Mouse (Mus musculus): ENCODE results near the gene Cacna1d. TPM values are rescaled to one million over a fixed set of nuclear protein-coding genes. Genes with fewer than 3 reads are reported as not detected.

Gene Cacna1d
- total RNA-seq, 2 experiments from 2014 or later, result 54.4 to 61.1 TPM

DNA sequence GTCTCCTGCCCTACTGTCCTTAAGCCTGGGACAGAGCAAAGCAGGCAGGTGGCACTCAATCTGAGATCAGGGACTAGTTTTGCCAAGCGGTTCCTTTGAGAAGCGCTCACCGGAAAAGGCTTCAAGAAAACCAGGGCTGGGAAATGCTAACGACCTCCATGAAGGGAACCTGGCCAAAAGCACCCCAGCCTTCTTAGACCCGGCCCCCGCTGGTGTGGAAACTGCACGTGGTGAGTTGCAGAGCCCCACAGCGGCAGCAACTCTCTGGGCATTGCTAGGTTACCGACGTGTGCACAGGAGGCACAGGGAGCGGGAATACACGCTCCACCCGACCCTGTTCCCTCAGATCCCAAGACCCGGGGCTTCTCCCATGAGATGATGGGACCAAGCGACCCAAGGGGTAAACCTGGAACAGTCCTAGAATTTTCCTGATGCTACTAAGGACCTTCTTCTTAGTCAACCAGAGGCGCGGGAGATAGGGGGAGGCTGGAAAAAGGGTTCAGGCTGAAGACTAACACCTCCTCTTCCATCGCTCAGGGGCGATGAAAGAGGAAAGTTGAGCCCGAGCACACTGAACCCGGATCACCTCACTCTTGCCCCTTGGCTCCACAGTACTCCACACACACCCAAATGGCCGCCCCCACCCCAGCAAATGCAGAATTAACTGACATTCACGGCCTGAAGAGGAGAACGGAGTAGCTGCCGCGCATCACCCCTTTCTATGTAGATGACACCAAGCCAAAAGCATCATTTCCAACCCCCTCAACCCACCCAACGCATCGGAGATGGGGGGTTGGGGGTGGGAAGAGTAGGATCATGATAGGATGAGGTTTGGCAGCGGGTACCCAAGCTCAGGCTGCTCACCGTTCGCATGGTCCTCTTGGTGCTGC is 138.9 kb downstream of the Cacna1d start:
- intact Hi-C loops (cut with DNase I), result loop anchor here (5.0 kb wide), 3 partner anchors 70 to 215 kb away; no protein-coding TSS in a partner anchor
- peak in 1 of 2 experiments; percentile 72 for DNase-seq (ENCODE audit: extremely low spot score in 1 of 2, low spot score in 2 of 2)

DNA sequence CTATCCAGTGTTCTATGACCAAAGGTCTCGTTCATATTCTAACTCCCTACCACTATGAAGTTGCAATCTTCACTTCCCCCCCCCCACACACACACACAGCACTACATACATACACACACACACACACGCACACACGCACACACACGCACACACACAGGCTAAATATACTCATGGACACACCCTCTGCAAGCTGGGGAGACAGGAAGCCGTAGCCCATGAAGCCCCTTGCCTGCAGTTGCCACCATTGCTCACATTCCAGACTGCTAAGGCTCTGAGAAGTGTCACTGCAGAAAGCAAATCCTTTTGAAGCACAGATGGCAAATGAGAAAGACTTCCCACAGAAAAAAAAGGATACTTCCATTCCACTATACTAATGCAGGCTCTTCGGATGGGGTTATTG is 141.0 kb downstream of the Cacna1d start:
- intact Hi-C loops (cut with DNase I), result loop anchor here (5.0 kb wide), 3 partner anchors 68 to 213 kb away; no protein-coding TSS in a partner anchor
- no peak for DNase-seq (ENCODE audit: extremely low spot score in 1 of 2, low spot score in 2 of 2)

DNA sequence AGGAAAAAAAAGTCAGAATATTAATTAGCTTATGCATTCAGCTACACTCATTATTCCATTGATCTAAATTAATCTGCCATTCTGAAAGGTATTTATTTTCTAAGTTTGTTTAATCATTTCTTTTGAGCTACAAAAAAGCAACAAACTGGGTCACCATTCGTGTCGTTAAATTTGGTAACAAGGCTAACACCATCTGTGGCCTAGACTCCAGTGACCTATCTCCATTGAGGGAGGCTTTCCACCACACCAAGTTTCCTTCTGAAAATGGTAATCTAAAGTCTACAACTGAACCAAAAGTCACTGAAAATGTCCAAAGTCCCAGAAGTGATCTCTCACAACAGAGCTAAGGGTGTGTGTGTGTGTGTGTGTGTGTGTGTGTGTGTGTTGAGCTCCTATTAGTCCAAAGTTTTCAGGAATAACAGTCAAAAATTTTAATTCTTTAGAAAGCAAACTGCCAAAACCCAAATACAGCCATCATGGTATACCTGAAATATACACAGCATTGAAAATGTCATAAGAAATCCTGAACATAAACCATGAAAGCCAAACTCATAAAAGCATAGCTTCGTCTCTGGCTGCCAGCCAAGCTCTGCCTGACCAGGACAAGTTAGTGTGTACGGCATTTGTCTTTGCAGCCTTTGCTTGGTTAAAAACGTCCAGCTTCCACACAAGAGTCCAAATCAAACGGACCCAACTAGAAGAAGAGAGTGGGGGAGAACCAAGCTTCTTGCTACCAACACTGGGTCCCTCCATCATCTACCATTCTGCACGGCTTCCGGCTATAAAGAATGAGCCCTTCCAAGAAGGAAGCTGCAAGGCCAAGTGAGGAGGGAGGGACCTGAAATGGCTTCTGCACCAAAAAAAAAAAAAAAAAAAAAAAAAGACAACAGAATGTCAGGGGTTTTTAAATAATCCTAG is 146.0 kb downstream of the Cacna1d start:
- intact Hi-C loops (cut with DNase I), result no loop called here
- DNase-seq (ENCODE audit: extremely low spot score in 1 of 2, low spot score in 2 of 2), result no peak

DNA sequence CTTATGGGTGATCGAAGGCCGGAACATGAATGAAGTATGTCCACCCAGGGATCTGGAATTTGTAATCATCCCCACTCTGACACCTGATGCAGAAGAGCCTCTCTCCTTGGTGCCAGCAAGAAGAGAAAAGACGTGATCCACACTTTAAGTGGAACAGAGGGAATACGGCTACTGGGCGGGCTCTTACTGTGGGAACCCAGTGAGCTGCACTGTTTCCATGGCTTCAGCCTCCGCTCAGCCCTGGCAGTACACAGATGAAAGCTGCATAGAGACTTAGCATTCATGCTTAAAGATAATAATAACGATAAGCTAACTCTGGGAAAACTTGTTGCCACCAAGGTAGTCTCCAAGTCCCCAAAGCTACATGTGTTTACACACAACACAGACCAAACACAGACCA is 147.5 kb downstream of the Cacna1d start:
- intact Hi-C loops (cut with DNase I), result no loop called here
- no peak for DNase-seq (ENCODE audit: extremely low spot score in 1 of 2, low spot score in 2 of 2)

DNA sequence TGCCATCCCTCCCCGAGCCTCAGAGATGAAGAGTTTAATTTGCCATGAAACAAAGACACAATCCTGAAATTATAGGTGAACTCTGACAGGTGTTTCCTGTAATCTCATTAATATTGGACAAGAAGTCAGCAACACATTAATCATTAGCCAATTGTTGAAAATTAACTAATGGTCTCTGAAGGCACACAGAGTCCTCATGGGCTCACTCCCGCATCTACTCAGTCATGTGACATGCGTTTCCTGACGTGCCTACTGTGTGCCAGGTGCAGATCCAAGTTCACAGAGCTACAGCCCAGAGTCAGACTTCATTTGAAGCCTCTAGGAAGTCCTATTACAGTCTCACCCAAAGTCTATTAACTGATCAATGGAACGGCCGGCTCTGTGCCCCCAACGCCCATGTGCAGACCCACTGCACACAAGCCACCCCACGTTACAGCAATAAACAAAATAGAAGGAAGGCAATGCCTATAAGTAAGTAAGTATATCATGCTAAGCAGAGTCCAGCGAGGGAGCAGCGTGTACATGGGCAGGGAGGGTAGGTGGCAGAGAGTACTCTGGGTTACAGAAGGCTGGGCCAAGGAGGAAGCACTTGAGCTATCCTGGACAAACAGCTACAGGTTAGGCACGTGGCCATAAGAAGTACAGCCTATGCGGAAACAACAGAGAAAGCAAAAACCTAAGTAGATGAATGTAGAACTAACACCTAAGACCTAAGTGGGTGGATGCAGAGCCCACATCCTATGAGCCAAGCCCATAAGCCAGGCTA is 149.2 kb downstream of the Cacna1d start:
- intact Hi-C loops (cut with DNase I), result no loop called here
- no peak for DNase-seq (ENCODE audit: extremely low spot score in 1 of 2, low spot score in 2 of 2)

DNA sequence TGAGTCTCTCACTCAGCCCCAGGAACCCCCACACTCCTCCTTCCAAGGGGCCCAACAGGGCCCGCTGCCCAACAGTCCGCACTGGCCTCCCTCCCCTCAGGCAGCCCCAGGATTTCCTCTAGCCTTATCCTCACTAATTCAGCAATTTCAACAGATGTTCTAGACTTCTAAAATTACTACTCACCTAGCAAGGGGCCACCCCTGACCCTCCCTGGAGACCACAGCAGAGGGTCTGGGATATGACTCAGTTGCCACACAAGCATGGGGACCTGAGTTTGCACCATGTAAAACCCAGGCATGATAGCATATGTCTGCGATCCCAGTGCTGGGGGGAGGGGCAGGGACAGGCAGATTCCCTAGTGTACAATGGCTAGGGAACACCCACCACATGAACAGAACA is 151.1 kb downstream of the Cacna1d start:
- no peak for DNase-seq (ENCODE audit: extremely low spot score in 1 of 2, low spot score in 2 of 2)
- intact Hi-C loops (cut with DNase I), result no loop called here

DNA sequence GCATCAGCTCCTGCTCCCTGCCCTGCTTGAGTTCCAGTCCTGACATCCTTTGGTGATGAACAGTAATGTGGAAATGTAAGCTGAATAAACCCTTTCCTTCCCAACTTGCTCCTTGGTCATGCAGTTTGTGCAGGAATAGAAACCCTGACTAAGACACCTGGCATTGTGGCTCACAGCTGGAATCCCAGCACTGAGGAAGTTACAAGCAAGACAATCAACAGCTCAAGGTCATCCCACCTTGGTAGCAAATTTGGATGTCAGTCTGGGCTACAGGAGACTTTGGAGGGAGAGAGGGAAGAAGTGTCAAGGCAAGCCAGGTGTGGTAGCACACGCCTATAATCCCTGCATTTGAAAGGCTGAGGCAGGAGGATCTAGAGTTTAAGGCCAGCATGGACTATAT is 159.4 kb downstream of the Cacna1d start:
- intact Hi-C loops (cut with DNase I), result no loop called here

DNA sequence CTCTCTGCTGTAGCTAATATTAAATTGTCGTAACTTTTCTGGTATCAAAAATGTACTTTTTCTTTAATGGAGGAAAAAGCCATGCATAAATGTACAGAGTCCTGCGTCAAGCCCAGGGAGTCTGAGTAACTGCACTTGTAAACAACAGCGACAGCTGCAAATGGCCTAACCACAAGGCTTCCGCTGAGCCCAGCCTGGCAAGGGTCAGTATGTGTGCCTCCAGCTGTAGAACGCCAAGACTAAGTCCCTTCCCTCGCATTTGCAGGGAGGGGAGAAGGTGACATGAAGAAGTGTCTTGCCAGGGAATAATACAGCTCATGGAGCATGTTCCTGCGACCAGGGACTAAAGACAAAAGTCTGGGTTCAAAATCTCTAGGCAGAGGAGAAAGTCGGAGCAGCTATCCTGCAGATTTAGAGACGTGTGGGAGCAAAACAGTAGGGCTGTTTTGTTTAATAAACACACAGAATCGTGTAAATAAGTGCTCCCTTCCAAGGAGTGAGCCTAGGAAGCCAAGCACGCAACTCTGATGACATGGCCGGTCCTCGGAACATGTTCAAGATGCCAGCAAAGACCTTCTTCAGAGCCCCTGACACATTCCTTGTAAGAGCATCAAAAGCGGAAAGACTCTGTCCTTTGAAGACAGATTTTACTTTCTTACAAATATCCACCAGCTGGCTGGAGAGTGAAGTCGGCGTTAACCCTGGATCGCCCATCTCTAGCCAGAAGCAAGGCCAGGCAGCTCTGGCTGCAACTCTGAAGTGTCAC is 160.7 kb downstream of the Cacna1d start:
- DNase-seq (ENCODE audit: extremely low spot score in 1 of 2, low spot score in 2 of 2), result no peak
- intact Hi-C loops (cut with DNase I), result no loop called here

More for the DNA sequence above, 159.4 kb downstream of the Cacna1d start:
- DNase-seq (ENCODE audit: extremely low spot score in 1 of 2, low spot score in 2 of 2), result no peak

DNA sequence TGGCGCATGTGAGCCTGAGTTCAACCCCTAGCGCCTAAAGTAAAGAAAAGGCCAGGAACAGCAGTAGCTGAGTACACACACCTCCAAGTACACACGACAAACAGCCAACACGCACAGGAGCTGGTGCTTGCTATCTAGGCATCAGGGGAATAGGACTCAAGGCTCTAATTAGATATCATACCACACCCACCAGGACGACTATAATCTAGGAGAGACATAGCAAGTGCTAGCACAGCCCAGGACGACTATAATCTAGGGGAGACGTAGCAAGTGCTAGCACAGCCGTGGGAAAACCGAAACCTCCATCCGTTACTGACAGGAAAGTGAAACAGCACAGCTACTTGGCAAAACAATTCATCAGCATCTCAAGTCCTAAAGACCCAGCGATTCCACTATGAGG is 162.1 kb downstream of the Cacna1d start:
- DNase-seq (ENCODE audit: extremely low spot score in 1 of 2, low spot score in 2 of 2), result no peak
- intact Hi-C loops (cut with DNase I), result no loop called here

DNA sequence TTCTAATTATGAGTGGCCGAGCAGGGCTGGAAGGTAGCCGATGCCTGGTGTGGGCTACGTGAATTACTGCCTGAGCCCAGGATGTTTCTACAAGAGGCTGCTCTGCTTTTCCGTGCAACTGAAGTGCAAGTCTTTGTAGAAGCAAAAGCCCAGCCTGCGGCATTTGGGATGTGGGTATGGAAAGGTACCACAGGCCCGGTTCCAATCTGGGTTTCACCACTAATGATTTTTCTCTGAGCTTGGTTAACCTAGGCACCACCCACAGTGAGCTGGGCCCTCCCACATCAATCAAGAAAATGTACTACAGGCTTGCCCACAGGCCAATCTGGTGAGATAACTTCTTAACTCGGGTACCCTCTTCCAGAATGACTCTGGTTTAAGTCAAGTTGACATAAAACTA is 163.8 kb downstream of the Cacna1d start:
- DNase-seq (ENCODE audit: extremely low spot score in 1 of 2, low spot score in 2 of 2), result no peak
- intact Hi-C loops (cut with DNase I), result no loop called here

DNA sequence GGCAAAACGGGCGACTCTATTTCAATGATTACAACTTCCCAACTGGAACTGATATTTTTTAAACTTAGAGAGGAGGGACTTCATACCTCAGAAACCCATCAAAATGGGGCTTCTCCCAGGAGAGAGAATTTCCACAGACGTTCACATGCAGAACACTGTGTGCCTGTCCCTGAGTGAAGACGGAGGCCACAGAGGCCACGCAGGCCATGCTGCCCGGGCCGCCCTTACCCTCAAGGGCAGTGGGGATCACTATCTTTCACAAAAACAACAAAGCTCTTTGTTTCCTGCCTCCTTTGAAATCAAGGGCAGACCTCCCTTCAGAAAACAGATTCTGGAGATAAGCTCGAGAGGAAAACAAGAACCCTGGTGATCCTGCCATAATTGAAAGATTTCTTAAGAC is 164.2 kb downstream of the Cacna1d start:
- DNase-seq (ENCODE audit: extremely low spot score in 1 of 2, low spot score in 2 of 2), result no peak
- intact Hi-C loops (cut with DNase I), result no loop called here

DNA sequence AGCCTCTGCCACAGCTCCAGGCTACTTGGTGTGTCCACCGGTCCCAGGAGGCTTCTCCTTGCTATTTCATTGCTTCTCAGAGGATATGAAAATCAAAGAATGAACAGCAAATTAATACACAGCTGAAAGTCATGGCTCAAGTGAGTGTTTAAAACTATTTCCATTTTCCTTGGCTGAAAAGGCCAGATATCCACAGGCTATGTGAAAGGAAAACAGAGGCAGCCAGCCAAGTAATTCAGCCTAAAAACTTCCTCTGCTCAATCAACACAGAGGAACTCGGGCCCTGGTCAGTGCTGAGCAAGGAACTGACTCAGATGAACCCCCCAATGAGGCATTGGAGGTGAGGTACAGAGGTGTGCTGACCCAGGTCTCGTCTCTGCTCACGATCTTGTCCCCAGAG is 165.0 kb downstream of the Cacna1d start:
- DNase-seq (ENCODE audit: extremely low spot score in 1 of 2, low spot score in 2 of 2), result no peak
- intact Hi-C loops (cut with DNase I), result no loop called here

DNA sequence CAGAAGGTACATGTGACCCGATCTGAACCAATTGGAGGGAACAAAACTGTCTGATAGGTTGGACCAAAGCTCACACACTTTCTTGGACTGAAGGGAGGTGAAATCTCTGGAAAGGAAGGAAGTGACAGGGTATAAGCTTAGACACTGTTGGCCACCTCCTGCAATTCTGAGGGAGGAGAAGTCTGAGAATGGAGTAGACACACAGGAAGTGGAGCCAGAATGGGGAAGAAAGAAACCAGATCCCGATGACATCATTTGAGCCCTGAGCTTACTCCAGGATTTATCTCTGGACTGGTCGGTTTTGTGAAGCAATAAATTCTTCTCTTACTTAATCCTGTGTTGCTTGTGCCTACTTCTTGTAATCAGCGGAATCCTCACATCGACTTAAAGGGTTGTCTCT is 166.3 kb downstream of the Cacna1d start:
- DNase-seq (ENCODE audit: extremely low spot score in 1 of 2, low spot score in 2 of 2), result no peak
- intact Hi-C loops (cut with DNase I), result no loop called here

DNA sequence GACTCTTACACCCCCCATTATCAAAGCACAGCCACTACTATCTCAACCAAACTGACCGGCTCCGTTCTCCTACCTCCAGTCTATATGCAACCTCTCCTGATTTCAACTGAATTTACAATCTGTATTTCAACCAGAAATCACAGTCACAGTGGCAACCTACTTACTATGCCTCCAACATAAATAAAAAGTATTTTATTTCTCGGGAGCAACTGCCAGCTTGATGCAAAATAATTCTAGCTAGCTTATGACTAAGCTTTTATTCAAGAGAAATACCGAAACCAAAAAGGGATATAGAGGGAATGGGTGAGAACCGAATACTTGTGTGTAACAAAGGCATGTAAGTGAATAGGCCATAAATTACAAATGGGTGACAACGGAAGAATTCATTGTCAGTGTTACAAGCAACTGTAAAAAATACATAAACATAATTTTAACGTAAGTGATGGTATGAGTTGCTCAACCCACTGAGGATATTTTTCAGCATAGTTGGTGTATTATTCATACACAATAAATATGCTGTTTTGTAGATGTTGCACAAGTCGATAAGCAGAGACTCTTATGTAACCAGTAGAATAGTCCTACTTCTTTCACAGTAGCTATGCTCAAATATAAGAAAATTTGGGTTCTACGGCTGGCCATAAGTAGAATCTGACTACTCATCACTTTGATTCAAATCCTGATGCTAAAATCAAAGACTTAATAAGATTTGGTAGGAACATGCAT is 172.4 kb downstream of the Cacna1d start:
- intact Hi-C loops (cut with DNase I), result no loop called here
- no peak for DNase-seq (ENCODE audit: extremely low spot score in 1 of 2, low spot score in 2 of 2)

DNA sequence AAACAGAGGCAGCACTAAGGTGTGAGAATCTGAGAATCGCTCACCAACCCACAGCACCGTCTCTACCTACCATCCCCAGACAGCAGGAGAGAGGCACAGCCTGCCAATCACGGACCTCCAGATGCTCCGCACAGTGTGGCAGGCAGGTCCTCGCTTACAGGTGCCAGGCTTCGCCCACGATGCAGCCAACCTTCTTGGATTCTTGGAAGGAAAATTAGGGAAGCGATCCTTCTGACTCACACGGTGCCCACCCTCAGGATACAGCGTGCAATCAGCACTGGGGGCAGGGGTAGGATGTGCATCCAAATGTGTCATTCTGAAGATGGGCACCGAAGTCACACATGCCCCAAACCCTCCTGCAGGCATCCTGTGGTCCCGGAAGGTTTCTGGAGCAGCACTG is 173.0 kb downstream of the Cacna1d start:
- DNase-seq (ENCODE audit: extremely low spot score in 1 of 2, low spot score in 2 of 2), result no peak
- intact Hi-C loops (cut with DNase I), result no loop called here

DNA sequence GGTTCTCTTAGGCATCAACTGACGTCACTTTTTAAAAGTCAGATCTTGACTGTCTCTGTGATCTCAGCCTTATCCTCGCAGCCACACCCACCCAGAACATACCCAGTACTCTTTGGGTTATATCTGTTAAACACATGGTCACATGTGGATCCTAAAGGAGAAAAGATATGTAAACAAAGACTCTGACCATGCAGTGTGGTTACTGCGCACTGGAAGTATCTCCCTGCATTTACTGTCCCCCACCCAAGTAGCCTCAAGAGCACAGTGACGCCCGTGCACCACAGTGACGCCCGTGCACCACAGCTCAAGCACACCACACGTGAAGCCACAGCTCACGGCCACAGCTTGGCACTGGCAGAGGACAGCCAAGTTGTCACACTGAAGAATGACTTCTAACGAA is 173.6 kb downstream of the Cacna1d start:
- intact Hi-C loops (cut with DNase I), result no loop called here
- DNase-seq (ENCODE audit: extremely low spot score in 1 of 2, low spot score in 2 of 2), result no peak

DNA sequence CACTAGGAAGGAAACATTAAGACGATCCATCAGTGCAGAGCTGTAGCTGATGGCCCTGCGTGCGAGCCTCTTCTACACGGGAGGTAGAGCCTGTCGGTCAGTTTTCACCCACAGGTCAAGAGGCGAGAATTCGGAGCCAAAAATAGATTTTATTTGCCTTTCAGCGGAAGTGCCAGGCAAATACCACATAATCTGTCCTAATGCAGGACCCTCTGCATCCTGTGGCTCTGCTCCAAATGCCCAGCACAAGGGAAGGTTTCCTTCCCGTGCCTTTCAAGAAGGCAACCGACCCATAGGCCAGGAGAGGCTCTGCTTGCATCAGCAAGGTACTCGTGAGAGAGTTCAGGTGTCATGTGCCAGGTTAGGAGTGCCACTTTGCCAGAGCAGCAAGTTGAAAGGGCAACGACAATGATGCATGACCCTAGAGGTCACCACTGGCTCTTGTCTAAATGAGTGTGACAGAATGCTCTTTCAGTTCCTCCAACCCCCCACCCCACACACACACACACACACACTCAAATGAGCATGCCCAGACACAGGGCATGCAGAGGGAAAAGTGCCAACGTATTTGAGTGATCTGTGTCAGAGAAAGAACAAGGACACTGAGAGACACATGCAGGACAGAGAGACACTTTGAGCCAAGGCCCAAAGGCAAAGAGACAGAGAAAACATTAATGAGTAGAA is 179.9 kb downstream of the Cacna1d start:
- DNase-seq (ENCODE audit: extremely low spot score in 1 of 2, low spot score in 2 of 2), result no peak
- intact Hi-C loops (cut with DNase I), result no loop called here

Measured in left cerebral cortex, postnatal 10 days (tissue).